Mouse (Mus musculus) heart, adult 2 months (tissue): ENCODE measurements around the gene Scamp4. TPM values are rescaled to one million over a fixed set of nuclear protein-coding genes. Genes with fewer than 3 reads are reported as not detected.

Source experiments
- DNase-seq, 2 experiments: peaks; one replicate each; pipeline ENCODE4 v3.0.0; 2021
- H3K27ac ChIP-seq: fragments of 200-600 bp; 2 replicates; pipeline ENCODE4 v1.8.1; 2022
- H3K27me3 ChIP-seq: fragments of 200-500 bp; 2 replicates; pipeline ENCODE4 v1.6.1; 2012; ENCODE audit warnings: mild to moderate bottlenecking, low read length, inconsistent platforms, mixed read lengths; ENCODE audit not compliant: control insufficient read depth, insufficient read depth
- H3K36me3 ChIP-seq: fragments of 200-500 bp; 2 replicates; pipeline ENCODE4 v1.6.1; 2012; ENCODE audit warnings: low read length, inconsistent platforms; ENCODE audit not compliant: control insufficient read depth, insufficient read depth
- H3K4me1 ChIP-seq: fragments of 200-500 bp; 2 replicates; pipeline ENCODE4 v1.6.1; 2011; ENCODE audit warnings: low read length; ENCODE audit not compliant: control insufficient read depth, insufficient read depth
- H3K4me3 ChIP-seq: fragments of 200-600 bp; 2 replicates; pipeline ENCODE4 v1.8.1; 2022
- H3K79me2 ChIP-seq: fragments of 200-500 bp; replicated peaks from 2 replicates; pipeline ENCODE4 v1.6.1; 2012; ENCODE audit warnings: mild to moderate bottlenecking, inconsistent platforms, low read length, moderate library complexity, mixed read lengths; ENCODE audit not compliant: control insufficient read depth, insufficient read depth
- H3K9ac ChIP-seq: fragments of 200-500 bp; 2 replicates; pipeline ENCODE4 v1.6.1; 2012; ENCODE audit warnings: low read depth, mild to moderate bottlenecking, control low read depth, inconsistent platforms, low read length, mixed read lengths
- CTCF ChIP-seq: fragments of 200-600 bp; IDR thresholded peaks from 2 replicates; pipeline ENCODE4 v1.8.1; 2022; ENCODE audit warnings: antibody characterized with exemption, mild to moderate bottlenecking, moderate library complexity
- EP300 ChIP-seq: fragments of 200-500 bp; IDR thresholded peaks from 2 replicates; pipeline ENCODE4 v1.6.1; 2011; ENCODE audit warnings: low read depth, low read length, control low read depth; ENCODE audit not compliant: insufficient read depth
- POLR2A ChIP-seq: fragments of 200-500 bp; IDR thresholded peaks from 2 replicates; pipeline ENCODE4 v1.6.1; 2011; ENCODE audit warnings: mild to moderate bottlenecking, low read depth, low read length, control low read depth; ENCODE audit not compliant: insufficient read depth
- WGBS: fragments of 180-500 bp; shearing (Covaris S2); methylation state at CpG from one replicate; pipeline ENCODE4 v1.1.7; 2018; 5-methylcytosine and 5-hydroxymethylcytosine counted together
- intact Hi-C: fragments of 180-260 bp; cut with DNase I; formaldehyde crosslinking; loops from one replicate; pipeline ENCODE4 v1.15.1; 2025
- polyA plus RNA-seq: library from polyadenylated mRNA; depleted of rRNA; stranded (reverse); fragments of >200 nt; gene quantifications from 2 replicates; pipeline ENCODE4 v1.2.3, GENCODE M21; 2012
- total RNA-seq, 2 experiments: library from RNA; stranded (reverse); gene quantifications; 2 replicates each; pipeline ENCODE4 v1.2.3; 2021

Gene Scamp4
- total and polyA plus RNA-seq, 3 experiments = 20.8 to 58.9 (median 26.9) TPM

DNA sequence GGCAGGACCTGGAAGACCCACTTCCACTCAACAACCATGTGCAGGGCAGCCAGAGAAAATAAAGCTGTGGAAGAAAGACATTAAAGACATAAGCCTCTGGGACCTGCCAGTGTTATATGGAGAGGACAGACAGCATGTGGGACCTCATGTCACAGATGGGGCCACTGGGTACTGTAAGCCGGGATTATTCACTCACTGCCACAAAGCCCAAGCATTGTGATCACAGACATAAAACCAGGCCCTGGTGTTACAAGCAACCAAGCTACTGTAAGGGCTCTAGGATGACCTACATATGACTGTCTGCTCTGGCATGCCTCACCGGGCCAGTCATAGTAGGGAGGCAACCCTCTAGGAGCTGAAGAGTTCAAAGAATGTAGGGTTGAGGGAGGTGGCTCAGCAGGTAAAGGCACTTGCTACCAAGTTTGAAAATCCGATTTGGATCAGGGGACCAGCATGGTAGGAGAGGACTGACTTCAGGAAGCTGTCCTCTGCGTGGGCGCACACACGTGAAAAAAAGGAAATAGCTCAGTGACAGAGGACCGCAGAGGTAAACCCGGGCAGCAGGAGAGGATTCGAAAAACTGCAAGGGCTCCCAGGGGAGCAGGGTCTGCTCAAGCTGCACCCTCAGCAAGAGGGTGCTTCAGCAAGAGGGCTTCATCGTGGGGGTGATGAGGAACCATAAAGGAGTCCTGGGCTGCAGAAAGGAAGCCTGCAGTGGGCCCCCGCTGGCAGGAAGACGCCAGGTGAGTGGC lies 13.4 kb upstream of the Scamp4 start:
- intact Hi-C loops = no loop called here
- H3K27me3 ChIP-seq = no peaks in the 10 kb centered on the region
- H3K36me3 ChIP-seq = no peaks in the 10 kb centered on the region
- 5% methylated on average over 12 of the region's 12 CpGs for WGBS
- DNase-seq = peak; percentile 21 to 39
- peak overlapping the region; percentile 81 for H3K4me3 ChIP-seq
- peaks cover 5% of the 10 kb centered on the region; the same call in 1 of the 2 replicates for H3K79me2 ChIP-seq
- H3K27ac ChIP-seq = peak overlapping the region; percentile 84
- peaks cover 21% of the 10 kb centered on the region for H3K4me1 ChIP-seq
- H3K9ac ChIP-seq = peak overlapping the region; percentile 89
- TF ChIP-seq CTCF (no peak), EP300 (no peak), POLR2A (no peak)

DNA sequence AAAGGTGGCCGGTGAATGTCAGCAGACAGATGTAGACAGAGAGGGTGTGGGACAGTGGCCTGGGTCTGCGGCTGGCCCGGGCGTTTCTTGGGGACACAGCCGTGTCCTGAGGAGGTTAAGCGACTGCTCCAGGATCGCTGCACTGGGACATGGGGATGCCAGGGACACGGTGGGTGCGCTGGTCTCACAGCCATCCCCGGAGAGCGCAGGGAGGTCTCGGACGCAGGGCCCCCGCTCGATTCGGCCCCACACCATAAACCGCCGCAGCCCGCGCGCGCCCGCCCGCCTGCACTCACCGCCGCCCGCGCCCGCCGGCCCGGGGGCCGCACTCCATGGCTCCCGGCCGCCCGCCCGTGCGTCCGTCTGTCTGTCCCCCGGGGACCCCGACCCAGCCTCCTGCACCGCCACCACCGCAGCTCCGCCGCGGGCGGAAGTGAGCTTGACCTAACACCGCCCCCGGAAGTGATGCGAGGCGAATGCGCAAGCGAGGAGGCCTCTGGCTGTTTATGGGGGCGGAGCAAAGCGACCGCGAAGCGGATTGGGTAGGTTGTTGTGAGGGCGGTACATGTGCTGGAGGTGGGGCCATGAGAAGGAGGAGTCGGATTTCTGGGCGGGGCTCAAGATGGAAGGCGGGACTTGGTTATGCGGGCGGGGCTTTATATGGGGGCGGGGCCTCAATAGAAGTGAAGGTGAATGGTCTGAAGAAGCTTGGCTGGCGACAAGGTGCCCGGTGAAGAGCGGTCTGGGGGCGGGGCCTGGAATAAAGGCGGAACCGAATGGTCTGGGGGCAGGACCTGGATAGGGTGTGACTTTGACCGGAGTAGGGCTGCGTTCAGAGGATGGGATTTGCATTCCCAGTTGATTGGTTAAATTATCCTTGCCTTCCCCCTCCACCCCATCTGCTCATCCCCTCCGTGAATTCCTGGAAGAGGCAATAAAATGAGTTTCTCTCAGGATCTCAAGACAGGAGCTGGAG lies 12.5 kb upstream of the Scamp4 start, which contains the start of gene Abhd17a:
TSS of gene Abhd17a (minus strand) at position 463 of the 976 bp plus-strand sequence.
- TF ChIP-seq CTCF (no peak), EP300 (0 out of 2 replicates have a peak, but pooled peaks have one; percentile 51), POLR2A (peak; percentile 87)
- under 1% methylated on average over 73 of the region's 73 CpGs for WGBS
- peaks cover 19% of the 10 kb centered on the region for H3K4me1 ChIP-seq
- peaks cover 5% of the 10 kb centered on the region; the same call in 1 of the 2 replicates for H3K79me2 ChIP-seq
- DNase-seq = peak; percentile 95
- intact Hi-C loops = no loop called here
- H3K36me3 ChIP-seq = no peaks in the 10 kb centered on the region
- H3K27ac ChIP-seq = peak within 1 kb of the TSS; percentile 84
- peak within 1 kb of the TSS; percentile 81 for H3K4me3 ChIP-seq
- H3K27me3 ChIP-seq = no peaks in the 10 kb centered on the region
- peak within 1 kb of the TSS; percentile 89 for H3K9ac ChIP-seq

GRCm38 (mm10) chr10:80596318-80596717 lies 6.4 kb upstream of the Scamp4 start:
- Histone ChIP-seq H3K36me3 (no peaks in the 10 kb centered on the region), H3K9ac (no peak overlapping the region), H3K79me2 (no peaks in the 10 kb centered on the region), H3K27me3 (no peaks in the 10 kb centered on the region), H3K27ac (no peak overlapping the region), H3K4me3 (no peak overlapping the region), H3K4me1 (no peaks in the 10 kb centered on the region)
- intact Hi-C loops = no loop called here
- WGBS = 39% methylated on average over 4 of the region's 4 CpGs
- no peak for TF ChIP-seq POLR2A
- no peak for TF ChIP-seq EP300
- no peak for TF ChIP-seq CTCF
- no peak for DNase-seq

DNA sequence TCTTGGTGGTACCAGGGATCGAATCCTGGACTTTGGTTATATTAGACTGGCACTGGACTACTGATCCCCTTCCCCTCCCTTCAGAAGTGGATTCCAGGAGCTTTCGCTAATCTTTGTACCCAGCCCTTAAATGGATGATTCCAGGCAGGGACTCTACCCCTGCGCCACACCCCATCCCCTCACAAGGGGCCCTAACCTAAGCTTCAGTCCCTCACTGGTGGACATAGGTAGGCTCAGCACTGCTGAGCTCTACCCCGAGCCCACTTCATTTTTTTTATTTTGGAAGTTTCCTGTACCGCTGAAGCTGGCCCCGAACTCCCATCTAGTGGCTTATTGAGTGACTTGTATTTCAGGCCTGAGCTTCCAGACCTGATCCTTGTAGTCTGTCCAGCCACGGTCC lies 692 bp downstream of the Scamp4 start:
- TF ChIP-seq CTCF (no peak), POLR2A (no peak), EP300 (no peak)
- H3K27ac ChIP-seq = peak overlapping the region; percentile 87
- DNase-seq = no peak
- 23% methylated on average over 7 of the region's 7 CpGs for WGBS
- no peaks in the 10 kb centered on the region for H3K36me3 ChIP-seq
- H3K79me2 ChIP-seq = peaks cover 7% of the 10 kb centered on the region
- peak overlapping the region; percentile 79 for H3K4me3 ChIP-seq
- peaks cover 6% of the 10 kb centered on the region for H3K4me1 ChIP-seq
- H3K9ac ChIP-seq = peak overlapping the region; percentile 73
- no peaks in the 10 kb centered on the region for H3K27me3 ChIP-seq
- intact Hi-C loops = loop anchor here (2.0 kb wide), 1 partner anchor 25 kb away; no protein-coding TSS in a partner anchor

DNA sequence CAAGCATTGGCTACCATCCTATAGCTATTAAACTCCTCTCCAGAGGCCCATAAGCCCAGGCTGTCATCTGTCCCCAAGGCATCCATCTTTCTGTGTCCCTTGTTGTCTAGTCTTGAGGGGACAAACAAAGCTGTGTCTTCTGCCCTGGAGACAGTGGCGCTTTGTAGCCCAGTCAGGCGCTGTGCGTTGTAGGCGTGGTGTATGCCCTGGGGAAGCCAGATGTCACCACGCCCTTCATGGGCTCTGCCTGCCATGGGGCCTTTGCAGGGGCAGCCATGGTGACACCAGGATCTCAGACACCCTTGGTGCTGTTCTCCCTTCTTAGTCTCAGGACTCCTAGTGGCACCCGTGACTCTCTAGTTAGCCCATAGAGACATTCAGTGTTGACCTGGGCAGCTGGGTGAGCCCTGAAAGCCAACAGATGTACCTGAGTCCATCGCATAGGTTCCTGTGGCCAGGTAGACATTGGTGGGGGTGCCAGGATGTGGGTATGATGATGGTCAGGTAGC lies 1.4 kb downstream of the Scamp4 start:
- WGBS = 85% methylated on average over 7 of the region's 7 CpGs
- peak in 1 of 2 experiments; percentile 21 for DNase-seq
- peaks cover 6% of the 10 kb centered on the region for H3K4me1 ChIP-seq
- H3K27ac ChIP-seq = peak overlapping the region; percentile 87
- H3K27me3 ChIP-seq = no peaks in the 10 kb centered on the region
- intact Hi-C loops = loop anchor here (2.0 kb wide), 1 partner anchor 17 kb away; no protein-coding TSS in a partner anchor
- H3K4me3 ChIP-seq = no peak overlapping the region
- peaks cover 7% of the 10 kb centered on the region for H3K79me2 ChIP-seq
- no peak overlapping the region for H3K9ac ChIP-seq
- no peaks in the 10 kb centered on the region for H3K36me3 ChIP-seq
- TF ChIP-seq CTCF (no peak), POLR2A (no peak), EP300 (no peak)
